Mouse (Mus musculus) CH12.LX (cell line): ENCODE measurements around the gene Hist1h2ae.

Experiments used
- BHLHE40 ChIP-seq: IDR thresholded peaks from 2 replicates; pipeline ENCODE4 v1.6.1; 2011; ENCODE audit warnings: mild to moderate bottlenecking, low read depth, low read length, improper control_type of control experiment
- CTCF ChIP-seq, 2 experiments: IDR thresholded peaks in 1 of 2; conservative IDR thresholded peaks in 1 of 2; 2 replicates each; pipeline ENCODE4 v1.5.1; 2011 to 2012; ENCODE audit warnings: low read depth in 2 of 2, low read length in 2 of 2, improper control_type of control experiment in 1 of 2, inconsistent platforms in 1 of 2, mild to moderate bottlenecking in 1 of 2, moderate library complexity in 1 of 2
- EP300 ChIP-seq: IDR thresholded peaks from 2 replicates; pipeline ENCODE4 v1.6.1; 2011; ENCODE audit warnings: low read length, improper control_type of control experiment
- HCFC1 ChIP-seq: IDR thresholded peaks from 2 replicates; pipeline ENCODE4 v1.6.1; 2012; ENCODE audit warnings: low read depth, mild to moderate bottlenecking, inconsistent platforms, low read length, improper control_type of control experiment
- MAX ChIP-seq: IDR thresholded peaks from 2 replicates; pipeline ENCODE4 v1.6.1; 2011; ENCODE audit warnings: low read length, improper control_type of control experiment
- MXI1 ChIP-seq: IDR thresholded peaks from 2 replicates; pipeline ENCODE4 v1.6.1; 2011; ENCODE audit warnings: mild to moderate bottlenecking, low read depth, low read length, improper control_type of control experiment
- SIN3A ChIP-seq: IDR thresholded peaks from 2 replicates; pipeline ENCODE4 v1.6.1; 2012; ENCODE audit warnings: low read length, improper control_type of control experiment, inconsistent platforms
- ZKSCAN1 ChIP-seq: IDR thresholded peaks from 2 replicates; pipeline ENCODE4 v1.6.1; 2012; ENCODE audit warnings: low read depth, inconsistent platforms, low read length, improper control_type of control experiment, borderline replicate concordance
- ZNF384 ChIP-seq: IDR thresholded peaks from 2 replicates; pipeline ENCODE4 v1.6.1; 2012; ENCODE audit warnings: low read depth, low read length, improper control_type of control experiment, inconsistent platforms

DNA sequence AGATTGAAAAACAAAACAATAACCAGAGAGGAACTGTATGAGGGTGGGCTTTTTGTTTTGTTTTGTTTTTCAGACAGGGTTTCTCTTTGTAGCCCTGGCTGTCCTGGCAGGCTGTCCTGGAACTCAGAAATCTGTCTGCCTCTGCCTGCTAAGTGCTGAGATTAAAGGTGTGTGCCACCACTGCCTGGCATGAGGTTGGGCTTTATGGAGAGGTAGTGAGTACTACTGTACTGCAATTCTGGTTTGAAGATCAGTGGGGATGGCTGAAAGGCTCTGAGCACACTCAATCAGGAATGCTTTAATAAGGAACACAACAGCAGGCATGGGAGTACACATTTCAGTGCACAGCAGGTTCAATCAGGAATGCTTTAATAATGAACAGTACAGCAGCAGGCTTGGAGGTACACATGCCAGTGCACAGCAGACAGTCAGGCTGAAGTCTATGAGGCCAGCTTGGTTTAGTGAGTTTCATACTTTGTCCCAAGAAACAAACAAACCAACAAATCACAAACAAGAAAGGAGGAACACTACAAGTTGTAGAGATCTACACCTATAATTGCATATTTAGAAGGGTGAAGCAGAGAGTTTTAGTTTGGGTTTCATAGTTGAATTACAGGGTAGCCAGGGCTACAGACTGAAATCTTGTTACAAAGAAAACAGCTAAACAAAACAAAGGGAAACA is 12.5 kb upstream of the Hist1h2ae start:
- TF ChIP-seq CTCF (conservative IDR thresholded peaks at IDR 0.05 in 1 of 2, IDR thresholded peaks at IDR 0.05 in 1 of 2; ENCODE audit: low read depth in 2 of 2, low read length in 2 of 2): no peak
- TF ChIP-seq HCFC1: no peak
- no peak for TF ChIP-seq SIN3A
- no peak for TF ChIP-seq MAX
- no peak for TF ChIP-seq ZNF384
- no peak for TF ChIP-seq EP300
- no peak for TF ChIP-seq ZKSCAN1
- TF ChIP-seq BHLHE40: no peak
- no peak for TF ChIP-seq MXI1
